Mouse (Mus musculus) lung, postnatal 0 days (tissue): Measurements from ENCODE around the gene Aak1.

Source experiments
- CTCF ChIP-seq: IDR thresholded peaks from 2 replicates; pipeline ENCODE4 v1.5.1; 2016; ENCODE audit warnings: antibody characterized with exemption, mild to moderate bottlenecking
- EP300 ChIP-seq: IDR thresholded peaks from 2 replicates; pipeline ENCODE4 v1.6.1; 2016; ENCODE audit warnings: antibody characterized with exemption, mild to moderate bottlenecking, control low read depth

DNA sequence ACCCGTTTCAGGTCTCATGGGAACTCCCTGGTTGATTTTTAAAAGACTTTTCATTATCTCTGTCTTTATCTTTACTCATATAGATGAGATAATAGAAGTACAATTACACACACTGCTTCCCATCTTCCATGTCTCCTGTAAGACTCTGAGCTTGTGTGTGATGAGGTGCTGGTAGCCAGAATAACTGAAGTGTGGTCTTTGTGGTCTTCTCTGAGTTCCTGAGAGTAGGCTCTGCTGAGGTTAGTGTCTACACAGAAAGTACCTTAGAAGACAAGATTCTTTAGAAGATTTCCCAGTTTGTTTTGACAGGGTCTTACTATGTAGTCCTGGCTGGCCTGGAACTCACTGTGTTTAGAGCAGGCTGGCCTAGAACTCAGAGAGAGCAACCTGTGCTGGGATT, 27.1 kb downstream of the Aak1 start:
- TF ChIP-seq CTCF = no peak
- TF ChIP-seq EP300 = no peak
